22 mouse cellular contexts compared by ENCODE assay signal in the genomic region with DNA sequence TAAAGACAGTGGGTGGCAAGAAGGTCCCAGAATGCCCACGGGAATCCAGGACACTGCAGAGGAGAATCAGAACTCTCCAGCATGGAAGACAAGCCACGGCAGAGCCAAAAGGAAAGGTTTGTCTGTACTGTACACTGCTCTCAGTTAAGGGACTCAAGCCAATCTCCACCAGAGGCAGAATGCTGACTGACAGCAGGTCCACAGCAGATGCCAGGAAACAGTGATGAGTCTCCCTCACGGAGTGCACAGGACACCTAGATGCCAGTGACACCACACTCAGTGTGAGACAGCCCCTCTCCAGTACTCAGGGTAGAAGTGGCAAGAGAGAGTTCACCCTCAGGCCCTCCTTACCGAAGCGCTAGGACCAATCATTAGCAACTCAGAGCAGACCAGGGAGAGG. TPM values are rescaled to one million over a fixed set of nuclear protein-coding genes. Genes with fewer than 3 reads are reported as not detected.
DNase-seq lines count a peak whose midpoint lies in the region; ATAC-seq lines count a peak whose summit lies in the region.
"Had no signal": no experiment of that assay in that cellular context is flagged by ENCODE, and none has a peak within 500 bp of the region (broad histone marks: within the 10 kb centered on the region; RNA-seq: fewer than 3 reads in every experiment).

No protein-coding gene starts in this region.

- H3K4me2 ChIP-seq in midbrain, embryonic 11.5 days = no peak overlapping the region
- H3K4me2 ChIP-seq in midbrain, embryonic 14.5 days (ENCODE audit: low read length) = no peak overlapping the region
- H3K4me2 ChIP-seq: embryonic facial prominence, embryonic 12.5 days; forebrain, embryonic 13.5 days; forebrain, embryonic 15.5 days had no signal

- H3K4me1 ChIP-seq in midbrain, embryonic 11.5 days (ENCODE audit: control insufficient read depth, insufficient read depth, low read length) = no peaks in the 10 kb centered on the region
- no peaks in the 10 kb centered on the region for H3K4me1 ChIP-seq in midbrain, embryonic 14.5 days (ENCODE audit: control insufficient read depth, insufficient read depth, low read length)
- H3K4me1 ChIP-seq: embryonic facial prominence, embryonic 10.5 days; embryonic facial prominence, embryonic 12.5 days; forebrain, embryonic 13.5 days; forebrain, embryonic 15.5 days had no signal

- H3K27ac ChIP-seq in midbrain, embryonic 11.5 days (ENCODE audit: low read depth, low read length) = no peak overlapping the region
- H3K27ac ChIP-seq in midbrain, embryonic 14.5 days (replicated peaks; ENCODE audit: low read depth, low read length) = no peak overlapping the region
- H3K27ac ChIP-seq: embryonic facial prominence, embryonic 10.5 days; embryonic facial prominence, embryonic 12.5 days; forebrain, embryonic 13.5 days; forebrain, embryonic 15.5 days had no signal

- peak; percentile 21 to 37 for DNase-seq in cerebellum, adult 18-20 months
- no peak for DNase-seq in cerebellum, postnatal 4 days (ENCODE audit: low spot score in 2 of 2)
- peak; percentile 47 for DNase-seq in cerebellum, adult 9-11 months
- no peak for DNase-seq in cerebellum, adult 8-10 months
- DNase-seq in cerebellum, postnatal 25 days = peak; percentile 47 to 57
- DNase-seq in cerebellum, adult 9-10 months = no peak
- peak; percentile 31 for DNase-seq in midbrain, embryonic 11.5 days (ENCODE audit: low spot score, missing footprints)
- DNase-seq in midbrain, embryonic 14.5 days = no peak
- DNase-seq: adrenal gland, adult 8-10 months; adrenal gland, postnatal 14 days; adrenal gland, postnatal 36 days; B cell, adult 2 months; forebrain, postnatal 0 days had no signal

- no peaks in the 10 kb centered on the region for H3K9me3 ChIP-seq in midbrain, embryonic 11.5 days (ENCODE audit: control insufficient read depth, low read length)
- no peaks in the 10 kb centered on the region for H3K9me3 ChIP-seq in midbrain, embryonic 14.5 days (ENCODE audit: control insufficient read depth, low read length)
- H3K9me3 ChIP-seq: embryonic facial prominence, embryonic 10.5 days; embryonic facial prominence, embryonic 12.5 days; forebrain, embryonic 13.5 days; forebrain, embryonic 15.5 days; G1E had no signal

- ATAC-seq in midbrain, embryonic 11.5 days (ENCODE audit: low FRiP score) = no peak
- ATAC-seq in midbrain, embryonic 14.5 days (ENCODE audit: low FRiP score, low TSS enrichment) = no peak
- ATAC-seq: activated CD4-positive, CD25-positive, alpha-beta regulatory T cell, adult 4 months; CD4-positive, CD25-positive, alpha-beta regulatory T cell, adult 4 months; forebrain, embryonic 13.5 days; forebrain, embryonic 15.5 days; forebrain, postnatal 0 days; Patski had no signal

- WGBS in midbrain, embryonic 11.5 days = 88% methylated on average over 5 of the region's 5 CpGs
- WGBS in midbrain, embryonic 14.5 days = 92% methylated on average over 5 of the region's 5 CpGs

- H3K4me3 ChIP-seq in midbrain, embryonic 11.5 days (ENCODE audit: low read depth, low read length) = no peak overlapping the region
- H3K4me3 ChIP-seq in midbrain, embryonic 14.5 days (replicated peaks; ENCODE audit: low read depth, low read length) = no peak overlapping the region
- H3K4me3 ChIP-seq: embryonic facial prominence, embryonic 10.5 days; embryonic facial prominence, embryonic 12.5 days; forebrain, embryonic 13.5 days; forebrain, embryonic 15.5 days had no signal

- H3K27me3 ChIP-seq in midbrain, embryonic 11.5 days (ENCODE audit: control insufficient read depth, insufficient read depth, low read length) = no peaks in the 10 kb centered on the region
- H3K27me3 ChIP-seq in midbrain, embryonic 14.5 days (ENCODE audit: control insufficient read depth, insufficient read depth, low read length) = no peaks in the 10 kb centered on the region
- H3K27me3 ChIP-seq: CH12.LX; embryonic facial prominence, embryonic 12.5 days; forebrain, embryonic 13.5 days; forebrain, embryonic 15.5 days; Patski had no signal

- H3K36me3 ChIP-seq in midbrain, embryonic 11.5 days (ENCODE audit: control insufficient read depth, insufficient read depth, low read length) = peaks cover 7% of the 10 kb centered on the region
- H3K36me3 ChIP-seq in midbrain, embryonic 14.5 days (ENCODE audit: control insufficient read depth, insufficient read depth, low read length) = peaks cover 77% of the 10 kb centered on the region

- no peak overlapping the region for H3K9ac ChIP-seq in midbrain, embryonic 11.5 days (ENCODE audit: low read length)
- no peak overlapping the region for H3K9ac ChIP-seq in midbrain, embryonic 14.5 days (replicated peaks; ENCODE audit: low read length)
- H3K9ac ChIP-seq: embryonic facial prominence, embryonic 12.5 days; forebrain, embryonic 13.5 days; forebrain, embryonic 15.5 days; forebrain, postnatal 0 days had no signal

RNA-seq across cellular contexts. Expression of a gene that starts 8.3 kb away (rescaled TPM):
- 10.5 and 12.0 TPM in 2 replicates for polyA plus RNA-seq in midbrain, embryonic 11.5 days (2014; fragmentation: Nextera tagmentation; extraction: Ambion mirVana)
- polyA plus RNA-seq in midbrain, embryonic 14.5 days (2014; fragmentation: Nextera tagmentation; extraction: Ambion mirVana) = 7.9 and 9.1 TPM in 2 replicates

RNA-seq across cellular contexts. Expression of a gene that starts 8.3 kb away (rescaled TPM):
- polyA plus RNA-seq in midbrain, embryonic 11.5 days (2014; fragmentation: Nextera tagmentation; extraction: Ambion mirVana) = 18.7 and 19.0 TPM in 2 replicates
- 15.3 and 19.7 TPM in 2 replicates for polyA plus RNA-seq in midbrain, embryonic 14.5 days (2014; fragmentation: Nextera tagmentation; extraction: Ambion mirVana)

RNA-seq across cellular contexts. Expression of a gene that starts 9.6 kb away (rescaled TPM):
- polyA plus RNA-seq in midbrain, embryonic 11.5 days (2014; fragmentation: Nextera tagmentation; extraction: Ambion mirVana) = 124 and 128 TPM in 2 replicates
- 63.3 and 63.7 TPM in 2 replicates for polyA plus RNA-seq in midbrain, embryonic 14.5 days (2014; fragmentation: Nextera tagmentation; extraction: Ambion mirVana)

RNA-seq across cellular contexts. Expression of a gene that starts 44.9 kb away (rescaled TPM):
- polyA plus RNA-seq in midbrain, embryonic 11.5 days (2014; fragmentation: Nextera tagmentation; extraction: Ambion mirVana) = 10.9 and 13.7 TPM in 2 replicates
- polyA plus RNA-seq in midbrain, embryonic 14.5 days (2014; fragmentation: Nextera tagmentation; extraction: Ambion mirVana) = 12.7 and 13.5 TPM in 2 replicates

RNA-seq across cellular contexts. Expression of a gene that starts 59.4 kb away (rescaled TPM):
- 9.5 and 10.9 TPM in 2 replicates for polyA plus RNA-seq in midbrain, embryonic 11.5 days (2014; fragmentation: Nextera tagmentation; extraction: Ambion mirVana)
- polyA plus RNA-seq in midbrain, embryonic 14.5 days (2014; fragmentation: Nextera tagmentation; extraction: Ambion mirVana) = 6.3 and 7.7 TPM in 2 replicates

Comparison
In these comparisons a context has a peak if more than half of its experiments do, and no peak if none do; other contexts are left out.
1. DNase-seq: peak in cerebellum, adult 18-20 months (2 of 2), cerebellum, adult 9-11 months (single experiment), cerebellum, postnatal 25 days (2 of 2) and midbrain, embryonic 11.5 days (single experiment); none in cerebellum, postnatal 4 days (0 of 2), cerebellum, adult 8-10 months (single experiment), cerebellum, adult 9-10 months (single experiment) and midbrain, embryonic 14.5 days (single experiment).